Mouse (Mus musculus) frontal cortex, postnatal 25 days (tissue): ENCODE results near the gene Gm28539.
"Not testable (repeated sequence)": the region's sequence is repeated elsewhere in the genome, so short reads cannot be mapped to it uniquely, and the experiment has no call there.

Experiments used
- DNase-seq, 2 experiments: peaks; one replicate each; pipeline ENCODE4 v3.0.0; 2022; ENCODE audit warnings: low spot score in 2 of 2

The Gm28539 gene

DNA sequence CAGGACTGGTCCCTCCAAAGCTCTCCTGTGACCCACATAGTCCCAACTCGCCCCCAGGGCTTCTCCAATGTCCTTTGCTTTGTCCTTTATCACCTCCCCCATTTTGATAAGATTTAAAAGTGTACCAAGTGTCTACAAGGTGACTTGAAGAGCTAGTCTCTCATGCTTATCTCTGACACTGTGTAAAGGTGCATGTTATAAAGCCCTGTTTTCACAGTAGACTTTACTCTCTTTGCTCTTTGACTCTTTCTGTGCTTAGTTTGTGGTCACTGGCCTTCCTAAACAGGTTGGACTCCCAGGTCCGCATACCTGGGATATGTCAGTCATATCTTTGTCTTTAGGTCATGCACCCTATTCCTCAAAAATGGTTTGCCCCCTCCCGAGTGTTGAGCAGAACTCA lies 118.7 kb downstream of the Gm28539 start:
- DNase-seq = no peak

GRCm38 (mm10) chr16:18963486-18963885 lies 127.1 kb downstream of the Gm28539 start:
- no peak for DNase-seq

GRCm38 (mm10) chr16:18969420-18970128 lies 133.2 kb downstream of the Gm28539 start:
- no peak for DNase-seq

GRCm38 (mm10) chr16:18970837-18971236 lies 134.5 kb downstream of the Gm28539 start:
- no peak for DNase-seq

- not testable (repeated sequence) for DNase-seq
Observed at GRCm38 (mm10) chr16:18975665-18976064, 139.3 kb downstream of the Gm28539 start.

DNA sequence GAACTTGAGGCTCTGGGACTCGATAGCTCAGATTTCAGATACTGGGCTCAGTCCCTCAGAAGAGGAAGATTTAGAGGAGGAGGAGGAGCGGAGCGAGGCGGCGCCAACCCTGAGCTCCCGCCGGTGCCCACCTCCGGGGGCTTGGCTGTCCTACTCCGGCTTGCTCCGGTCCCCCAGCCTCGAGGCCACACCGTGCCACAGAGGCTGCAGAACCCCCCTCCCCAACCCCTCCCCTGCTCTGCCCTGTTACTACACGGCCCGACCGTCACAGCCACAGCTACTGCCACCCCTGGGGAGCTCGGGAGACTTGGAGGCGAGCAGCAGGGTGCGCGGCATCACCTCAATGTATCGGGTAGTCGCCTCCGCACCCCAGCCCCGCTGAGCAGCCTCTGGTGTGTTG lies 139.9 kb downstream of the Gm28539 start:
- no peak for DNase-seq

DNA sequence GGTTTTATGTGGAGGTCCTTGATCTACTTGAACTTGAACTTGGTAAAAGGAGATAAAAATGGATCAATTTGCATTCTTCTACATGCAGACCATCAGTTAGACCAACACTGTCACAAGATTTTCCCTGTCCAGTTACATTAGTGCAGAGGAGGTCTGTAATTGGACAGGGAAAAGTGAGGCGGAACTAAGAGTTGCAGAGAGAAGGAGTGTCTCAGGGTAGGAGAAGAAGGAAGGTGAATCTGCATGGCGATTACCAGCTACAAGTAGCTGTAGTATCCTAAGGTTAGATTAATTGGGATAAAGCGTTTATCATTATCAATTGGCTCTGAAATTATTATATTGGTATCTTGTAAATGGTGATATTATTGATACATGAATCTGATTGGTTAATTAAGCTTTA lies 150.0 kb downstream of the Gm28539 start:
- DNase-seq = no peak

DNA sequence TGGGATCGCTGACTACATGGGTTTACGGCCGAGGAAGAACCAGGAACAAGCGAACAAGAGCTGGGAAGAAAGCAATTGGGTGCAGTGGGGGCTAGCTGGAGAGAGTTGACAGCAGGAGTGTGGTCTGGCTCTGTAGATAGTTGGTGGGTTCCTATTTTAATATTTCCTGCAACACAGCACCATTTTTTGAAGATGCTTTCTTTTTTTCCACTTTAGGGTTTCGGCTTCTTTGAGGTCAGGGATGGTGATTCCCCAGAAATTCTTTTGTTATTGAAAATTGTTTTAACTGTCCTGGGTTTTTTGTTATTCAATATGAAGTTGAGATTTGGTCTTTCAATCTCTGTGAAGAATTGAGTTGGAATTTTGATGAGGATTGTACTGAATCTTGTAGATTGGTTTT lies 150.5 kb downstream of the Gm28539 start:
- DNase-seq = no peak

- DNase-seq = not testable (repeated sequence)
Observed at GRCm38 (mm10) chr16:19002610-19003389, 166.4 kb downstream of the Gm28539 start.

DNA sequence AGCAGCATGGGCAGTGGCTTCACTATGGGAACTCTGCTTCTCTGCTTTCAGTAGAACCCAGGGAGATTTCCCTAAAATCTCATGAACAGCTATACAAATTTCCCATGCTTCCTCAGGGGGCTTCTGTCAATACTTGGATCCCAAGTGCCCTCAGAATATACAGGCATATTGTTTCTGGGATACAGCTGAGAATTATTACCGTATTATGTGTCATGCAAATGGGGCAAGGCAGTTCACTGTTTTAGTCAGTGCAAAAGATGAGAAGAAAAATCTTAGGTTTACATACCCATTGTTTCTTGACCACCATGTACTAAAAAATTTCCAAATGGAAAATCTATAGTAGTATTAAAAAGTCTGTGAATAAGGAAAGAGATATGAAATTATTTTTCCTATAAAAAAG lies 167.4 kb downstream of the Gm28539 start:
- no peak for DNase-seq

- DNase-seq = no peak
Observed at GRCm38 (mm10) chr16:19005298-19005697, 168.9 kb downstream of the Gm28539 start.
